Mouse (Mus musculus) regulatory T cell (primary cell): Measurements from ENCODE around the gene Cdkal1.

ENCODE experiments used
- in situ Hi-C: fragments of 300-600 bp; cut with MboI, MseI; formaldehyde crosslinking; loops from one replicate; pipeline ENCODE4 v1.15.1; 2025; ENCODE audit warnings: high pct_unique_total_duplicates

Gene Cdkal1

GRCm38 (mm10) chr13:29590164-29590563 is 265.3 kb downstream of the Cdkal1 start:
- in situ Hi-C loops, result no loop called here

- in situ Hi-C loops, result no loop called here
Observed at GRCm38 (mm10) chr13:29588693-29589092, 266.8 kb downstream of the Cdkal1 start.

GRCm38 (mm10) chr13:29581762-29582700 is 273.4 kb downstream of the Cdkal1 start:
- in situ Hi-C loops, result no loop called here

- in situ Hi-C loops, result no loop called here
Observed at GRCm38 (mm10) chr13:29580780-29581179, 274.7 kb downstream of the Cdkal1 start.

- in situ Hi-C loops, result no loop called here
Observed at GRCm38 (mm10) chr13:29580009-29580408, 275.5 kb downstream of the Cdkal1 start.

GRCm38 (mm10) chr13:29578621-29579020 is 276.9 kb downstream of the Cdkal1 start:
- in situ Hi-C loops, result no loop called here

GRCm38 (mm10) chr13:29574784-29575183 is 280.7 kb downstream of the Cdkal1 start:
- in situ Hi-C loops, result no loop called here

- in situ Hi-C loops, result no loop called here
Observed at GRCm38 (mm10) chr13:29572477-29572876, 283.0 kb downstream of the Cdkal1 start.

- in situ Hi-C loops, result no loop called here
Observed at GRCm38 (mm10) chr13:29565710-29566109, 289.8 kb downstream of the Cdkal1 start.

GRCm38 (mm10) chr13:29559188-29559587 is 296.3 kb downstream of the Cdkal1 start:
- in situ Hi-C loops, result no loop called here

- in situ Hi-C loops, result no loop called here
Observed at GRCm38 (mm10) chr13:29555160-29555785, 300.2 kb downstream of the Cdkal1 start.

GRCm38 (mm10) chr13:29553792-29554191 is 301.7 kb downstream of the Cdkal1 start:
- in situ Hi-C loops, result no loop called here

- in situ Hi-C loops, result no loop called here
Observed at GRCm38 (mm10) chr13:29552322-29552870, 303.1 kb downstream of the Cdkal1 start.

GRCm38 (mm10) chr13:29550886-29551285 is 304.6 kb downstream of the Cdkal1 start:
- in situ Hi-C loops, result no loop called here

GRCm38 (mm10) chr13:29550203-29550602 is 305.3 kb downstream of the Cdkal1 start:
- in situ Hi-C loops, result no loop called here

GRCm38 (mm10) chr13:29549761-29550160 is 305.7 kb downstream of the Cdkal1 start:
- in situ Hi-C loops, result no loop called here

GRCm38 (mm10) chr13:29537906-29538305 is 317.6 kb downstream of the Cdkal1 start:
- in situ Hi-C loops, result no loop called here

- in situ Hi-C loops, result no loop called here
Observed at GRCm38 (mm10) chr13:29533586-29533985, 321.9 kb downstream of the Cdkal1 start.

- in situ Hi-C loops, result no loop called here
Observed at GRCm38 (mm10) chr13:29528344-29528743, 327.1 kb downstream of the Cdkal1 start.

- in situ Hi-C loops, result no loop called here
Observed at GRCm38 (mm10) chr13:29521321-29521720, 334.2 kb downstream of the Cdkal1 start.

- in situ Hi-C loops, result no loop called here
Observed at GRCm38 (mm10) chr13:29514071-29514470, 341.4 kb downstream of the Cdkal1 start.

- in situ Hi-C loops, result no loop called here
Observed at GRCm38 (mm10) chr13:29504861-29505568, 350.5 kb downstream of the Cdkal1 start.
